Mouse (Mus musculus): ENCODE measurements at regions not wholly inside any gene's neighbourhood (a gene's known extent, or its start where the extent isn't known, plus 50 kb on each side); places are given as distances from the start of the nearest gene placed in this dataset.

DNA sequence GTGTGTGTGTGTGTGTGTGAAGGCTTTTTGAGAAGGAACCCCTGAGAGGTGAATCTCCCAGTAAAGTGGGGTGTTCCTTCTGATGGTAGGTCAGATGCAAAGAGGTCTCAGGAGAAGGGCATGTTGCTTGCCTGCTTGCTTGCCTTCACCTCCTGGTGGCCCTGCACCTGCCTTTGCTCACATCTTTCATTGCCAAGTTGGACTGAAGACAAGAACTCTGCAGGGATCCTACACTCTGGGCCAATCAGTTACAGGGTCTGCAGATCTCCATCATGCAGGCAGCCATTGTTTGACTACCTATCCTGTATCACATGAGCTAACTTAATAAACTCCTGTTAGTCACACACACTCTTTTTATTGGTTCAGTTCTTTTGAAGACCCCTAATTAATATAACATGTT lies 148.4 kb downstream of the Sox11 start:
- ATAC-seq (replicated peaks; ENCODE audit: low FRiP score, low TSS enrichment, low read depth) = no peak
- Histone ChIP-seq H3K9ac (ENCODE audit: low read length) (no peak overlapping the region), H3K4me1 (replicated peaks; ENCODE audit: control insufficient read depth, insufficient read depth, low read length) (no peaks in the 10 kb centered on the region), H3K4me2 (ENCODE audit: low read length) (no peak overlapping the region), H3K9me3 (ENCODE audit: control insufficient read depth, low read length) (no peaks in the 10 kb centered on the region), H3K4me3 (ENCODE audit: low read depth, low read length) (no peak overlapping the region), H3K27me3 (replicated peaks; ENCODE audit: control insufficient read depth, insufficient read depth, low read length) (no peaks in the 10 kb centered on the region), H3K36me3 (ENCODE audit: control insufficient read depth, insufficient read depth, low read length) (no peaks in the 10 kb centered on the region), H3K27ac (ENCODE audit: low read depth) (no peak overlapping the region)
- no peak for DNase-seq (ENCODE audit: low spot score)

DNA sequence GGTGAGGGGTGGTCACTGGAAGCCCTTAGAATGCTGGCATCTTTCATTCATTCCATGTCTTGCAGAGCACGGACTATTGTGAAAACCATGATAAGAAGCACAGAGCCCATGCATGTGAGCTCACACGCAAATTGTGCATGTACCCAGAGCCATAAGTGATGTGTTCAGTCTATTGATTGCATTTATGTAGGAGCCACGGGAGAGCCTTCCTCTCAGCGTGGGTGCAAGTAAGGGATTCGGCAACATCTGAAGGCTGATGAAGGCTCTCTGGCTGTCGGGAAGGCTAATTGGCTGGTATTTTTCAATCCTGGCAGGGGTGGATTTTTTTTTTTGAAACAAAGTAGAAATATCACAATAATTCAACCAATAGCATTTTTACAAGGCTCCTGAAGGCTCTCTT lies 150.5 kb downstream of the Sox11 start:
- H3K4me2 ChIP-seq (ENCODE audit: low read length) = no peak overlapping the region
- no peaks in the 10 kb centered on the region for H3K4me1 ChIP-seq (replicated peaks; ENCODE audit: control insufficient read depth, insufficient read depth, low read length)
- H3K36me3 ChIP-seq (ENCODE audit: control insufficient read depth, insufficient read depth, low read length) = no peaks in the 10 kb centered on the region
- WGBS = 86% methylated on average over 6 of the region's 6 CpGs
- no peak overlapping the region for H3K9ac ChIP-seq (ENCODE audit: low read length)
- ATAC-seq (replicated peaks; ENCODE audit: low FRiP score, low TSS enrichment, low read depth) (no peak), DNase-seq (ENCODE audit: low spot score) (no peak)
- H3K9me3 ChIP-seq (ENCODE audit: control insufficient read depth, low read length) = no peaks in the 10 kb centered on the region
- no peaks in the 10 kb centered on the region for H3K27me3 ChIP-seq (replicated peaks; ENCODE audit: control insufficient read depth, insufficient read depth, low read length)
- no peak overlapping the region for H3K4me3 ChIP-seq (ENCODE audit: low read depth, low read length)
- H3K27ac ChIP-seq (ENCODE audit: low read depth) = no peak overlapping the region

DNA sequence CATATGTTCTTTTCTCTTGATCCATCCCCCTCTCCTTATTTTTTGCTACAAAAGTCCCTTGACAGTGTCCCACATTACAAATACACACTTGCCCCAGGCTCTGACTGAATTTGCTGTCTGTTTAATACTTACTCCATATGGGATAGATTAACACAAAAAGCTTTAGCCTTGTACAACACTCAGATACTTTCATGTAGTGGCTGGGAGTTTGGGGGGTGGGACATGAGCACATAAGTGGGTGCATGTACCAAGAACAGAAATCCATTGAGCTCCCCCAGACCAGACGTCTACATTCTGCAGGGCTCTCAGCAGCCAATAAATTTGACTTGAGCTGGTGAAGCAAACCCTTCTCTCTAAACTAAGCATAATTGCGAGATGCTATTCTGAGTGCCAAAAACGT lies 154.9 kb downstream of the Sox11 start:
- Histone ChIP-seq H3K36me3 (ENCODE audit: control insufficient read depth, insufficient read depth, low read length) (no peaks in the 10 kb centered on the region), H3K9ac (ENCODE audit: low read length) (no peak overlapping the region), H3K4me3 (ENCODE audit: low read depth, low read length) (no peak overlapping the region), H3K4me1 (replicated peaks; ENCODE audit: control insufficient read depth, insufficient read depth, low read length) (peaks cover 10% of the 10 kb centered on the region), H3K4me2 (ENCODE audit: low read length) (no peak overlapping the region), H3K9me3 (ENCODE audit: control insufficient read depth, low read length) (no peaks in the 10 kb centered on the region), H3K27me3 (replicated peaks; ENCODE audit: control insufficient read depth, insufficient read depth, low read length) (no peaks in the 10 kb centered on the region), H3K27ac (ENCODE audit: low read depth) (no peak overlapping the region)
- WGBS = 36% methylated on average over 3 of the region's 3 CpGs
- DNase-seq (ENCODE audit: low spot score) = no peak
- no peak for ATAC-seq (replicated peaks; ENCODE audit: low FRiP score, low TSS enrichment, low read depth)

DNA sequence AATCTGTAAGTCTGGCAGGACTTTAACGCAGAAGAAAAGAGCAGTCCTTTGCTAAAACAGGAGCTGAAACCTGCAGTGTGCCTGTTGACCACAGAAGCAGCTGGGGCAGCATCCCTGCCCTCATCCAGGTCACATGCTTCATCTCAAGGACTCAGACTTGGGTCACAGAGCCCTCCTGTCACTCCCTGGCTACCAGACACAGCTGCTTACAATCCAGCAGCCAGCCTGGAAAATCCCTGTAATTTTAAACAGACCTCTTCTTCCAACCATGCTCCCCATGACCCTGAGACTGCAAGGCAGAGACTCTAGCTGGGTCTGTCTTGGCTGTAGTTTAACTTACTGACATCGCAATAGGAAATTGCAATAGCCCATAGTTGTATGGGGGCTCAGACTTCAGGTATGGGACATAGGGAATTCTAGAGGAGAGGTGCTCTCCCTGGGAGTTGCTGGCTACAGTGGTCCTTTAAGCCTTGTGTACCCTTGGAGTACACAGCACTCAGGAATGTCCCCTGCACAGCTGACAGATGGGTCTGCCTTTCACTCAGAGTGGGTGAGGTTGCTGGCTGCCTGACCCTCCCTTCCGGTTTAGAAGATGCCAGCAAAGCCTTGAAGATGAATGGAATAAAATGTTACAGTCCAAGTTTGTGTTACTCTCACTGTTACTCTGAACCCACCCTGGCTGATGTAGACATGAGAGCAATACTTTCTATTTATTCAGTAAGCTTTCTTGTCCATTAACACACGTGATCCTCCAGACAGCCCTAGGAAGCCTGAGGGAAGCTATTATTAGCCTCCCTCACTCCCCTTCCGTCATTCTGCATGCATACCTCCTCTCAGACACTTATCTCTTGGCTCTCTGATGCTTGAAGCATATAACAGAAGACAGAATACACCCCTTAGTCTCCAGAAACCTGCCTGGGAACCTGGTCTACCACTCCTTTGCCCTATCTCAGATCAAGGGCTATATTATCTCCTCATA lies 159.7 kb downstream of the Sox11 start:
- no peak overlapping the region for H3K9ac ChIP-seq (ENCODE audit: low read length)
- peaks cover 14% of the 10 kb centered on the region for H3K4me1 ChIP-seq (replicated peaks; ENCODE audit: control insufficient read depth, insufficient read depth, low read length)
- 0 out of 2 replicates have a peak overlapping the region, but pooled peaks have one; percentile 27 for H3K27ac ChIP-seq (ENCODE audit: low read depth)
- H3K9me3 ChIP-seq (ENCODE audit: control insufficient read depth, low read length) = 0 out of 2 replicates have a peak, but pooled peaks cover 3% of the 10 kb centered on the region
- ATAC-seq (replicated peaks; ENCODE audit: low FRiP score, low TSS enrichment, low read depth) (no peak), DNase-seq (ENCODE audit: low spot score) (no peak)
- 22% methylated on average over 5 of the region's 5 CpGs for WGBS
- no peaks in the 10 kb centered on the region for H3K27me3 ChIP-seq (replicated peaks; ENCODE audit: control insufficient read depth, insufficient read depth, low read length)
- no peak overlapping the region for H3K4me3 ChIP-seq (ENCODE audit: low read depth, low read length)
- 0 out of 2 replicates have a peak overlapping the region, but pooled peaks have one; percentile 11 for H3K4me2 ChIP-seq (ENCODE audit: low read length)
- no peaks in the 10 kb centered on the region for H3K36me3 ChIP-seq (ENCODE audit: control insufficient read depth, insufficient read depth, low read length)

DNA sequence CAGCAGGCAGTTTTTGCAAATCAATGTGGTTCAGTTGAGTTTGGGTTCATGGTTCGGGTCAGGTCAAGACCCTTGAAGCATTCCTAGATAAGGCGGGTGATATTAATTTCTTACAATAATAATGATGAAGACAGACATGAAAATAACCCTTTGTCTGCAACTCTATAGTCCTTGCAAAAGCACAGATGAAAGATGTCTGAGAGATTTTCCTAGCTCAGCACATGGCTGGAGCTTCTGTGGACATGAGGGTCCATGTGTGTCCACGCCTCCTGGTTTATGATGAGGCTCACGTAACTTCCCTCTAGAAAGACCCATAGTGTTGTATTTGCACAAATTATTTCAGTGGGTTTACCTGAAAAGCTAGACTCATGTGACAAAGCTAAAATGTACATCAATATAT lies 168.8 kb downstream of the Sox11 start:
- Histone ChIP-seq H3K9me3 (ENCODE audit: control insufficient read depth, low read length) (0 out of 2 replicates have a peak, but pooled peaks cover 3% of the 10 kb centered on the region), H3K4me2 (ENCODE audit: low read length) (no peak overlapping the region), H3K4me3 (ENCODE audit: low read depth, low read length) (no peak overlapping the region)

DNA sequence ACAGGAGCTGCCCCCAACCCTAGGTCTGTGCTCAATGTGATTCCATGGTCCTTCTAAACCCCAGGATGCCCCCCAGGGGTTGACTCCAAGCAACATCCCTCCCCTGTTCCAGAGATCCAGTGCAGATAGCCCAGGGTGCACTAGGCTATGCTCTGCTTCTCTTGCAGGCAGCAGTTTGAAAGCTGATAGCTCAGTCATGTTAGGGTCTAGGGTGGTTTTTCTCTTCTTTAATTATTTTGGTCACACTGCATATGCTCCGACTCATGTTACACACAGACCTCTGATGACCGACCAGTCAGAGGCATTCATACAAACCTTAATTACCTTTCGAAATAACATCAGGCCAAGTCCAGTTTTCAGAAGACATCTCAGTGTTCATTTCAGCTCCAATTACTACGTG lies 169.2 kb downstream of the Sox11 start:
- DNase-seq (ENCODE audit: low spot score) = no peak
- H3K36me3 ChIP-seq (ENCODE audit: control insufficient read depth, insufficient read depth, low read length) = no peaks in the 10 kb centered on the region
- whole genome bisulfite sequencing = 85% methylated on average over 4 of the region's 4 CpGs
- H3K27ac ChIP-seq (ENCODE audit: low read depth) = no peak overlapping the region
- ATAC-seq (replicated peaks; ENCODE audit: low FRiP score, low TSS enrichment, low read depth) = no peak
- no peaks in the 10 kb centered on the region for H3K4me1 ChIP-seq (replicated peaks; ENCODE audit: control insufficient read depth, insufficient read depth, low read length)
- no peak overlapping the region for H3K9ac ChIP-seq (ENCODE audit: low read length)
- no peak overlapping the region for H3K4me2 ChIP-seq (ENCODE audit: low read length)
- no peak overlapping the region for H3K4me3 ChIP-seq (ENCODE audit: low read depth, low read length)
- 0 out of 2 replicates have a peak, but pooled peaks cover 3% of the 10 kb centered on the region for H3K9me3 ChIP-seq (ENCODE audit: control insufficient read depth, low read length)
- no peaks in the 10 kb centered on the region for H3K27me3 ChIP-seq (replicated peaks; ENCODE audit: control insufficient read depth, insufficient read depth, low read length)

More for the DNA sequence above, 168.8 kb downstream of the Sox11 start:
- DNase-seq (ENCODE audit: low spot score) = no peak
- Histone ChIP-seq H3K27me3 (replicated peaks; ENCODE audit: control insufficient read depth, insufficient read depth, low read length) (no peaks in the 10 kb centered on the region), H3K4me1 (replicated peaks; ENCODE audit: control insufficient read depth, insufficient read depth, low read length) (no peaks in the 10 kb centered on the region), H3K27ac (ENCODE audit: low read depth) (no peak overlapping the region), H3K36me3 (ENCODE audit: control insufficient read depth, insufficient read depth, low read length) (no peaks in the 10 kb centered on the region), H3K9ac (ENCODE audit: low read length) (no peak overlapping the region)
- ATAC-seq (replicated peaks; ENCODE audit: low FRiP score, low TSS enrichment, low read depth) = no peak
- 90% methylated on average over 4 of the region's 4 CpGs for WGBS

DNA sequence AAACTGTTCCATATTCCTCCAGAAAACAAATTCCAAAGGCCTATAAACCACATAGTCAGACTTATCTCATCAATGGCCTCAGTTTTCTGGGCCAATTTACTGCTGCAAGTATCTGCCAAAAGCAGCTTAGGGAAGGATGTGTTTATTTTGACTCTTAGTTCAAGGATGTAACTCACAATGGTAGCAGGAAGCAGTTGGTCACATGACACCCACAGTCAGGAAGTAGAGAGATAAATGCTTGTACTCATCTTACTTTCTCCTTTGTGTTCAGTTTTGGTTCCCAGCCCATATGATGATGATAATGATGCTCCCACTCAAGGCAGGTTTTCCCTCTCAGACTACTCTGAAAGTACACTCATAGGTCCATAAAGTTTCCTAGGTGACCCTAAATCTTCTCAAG lies 170.8 kb downstream of the Sox11 start:
- H3K9me3 ChIP-seq (ENCODE audit: control insufficient read depth, low read length) = no peaks in the 10 kb centered on the region
- no peak overlapping the region for H3K27ac ChIP-seq (ENCODE audit: low read depth)
- no peak for ATAC-seq (replicated peaks; ENCODE audit: low FRiP score, low TSS enrichment, low read depth)
- no peak overlapping the region for H3K4me2 ChIP-seq (ENCODE audit: low read length)
- no peaks in the 10 kb centered on the region for H3K27me3 ChIP-seq (replicated peaks; ENCODE audit: control insufficient read depth, insufficient read depth, low read length)
- no peak overlapping the region for H3K4me3 ChIP-seq (ENCODE audit: low read depth, low read length)
- H3K9ac ChIP-seq (ENCODE audit: low read length) = no peak overlapping the region
- H3K36me3 ChIP-seq (ENCODE audit: control insufficient read depth, insufficient read depth, low read length) = no peaks in the 10 kb centered on the region
- no peak for DNase-seq (ENCODE audit: low spot score)
- no peaks in the 10 kb centered on the region for H3K4me1 ChIP-seq (replicated peaks; ENCODE audit: control insufficient read depth, insufficient read depth, low read length)

DNA sequence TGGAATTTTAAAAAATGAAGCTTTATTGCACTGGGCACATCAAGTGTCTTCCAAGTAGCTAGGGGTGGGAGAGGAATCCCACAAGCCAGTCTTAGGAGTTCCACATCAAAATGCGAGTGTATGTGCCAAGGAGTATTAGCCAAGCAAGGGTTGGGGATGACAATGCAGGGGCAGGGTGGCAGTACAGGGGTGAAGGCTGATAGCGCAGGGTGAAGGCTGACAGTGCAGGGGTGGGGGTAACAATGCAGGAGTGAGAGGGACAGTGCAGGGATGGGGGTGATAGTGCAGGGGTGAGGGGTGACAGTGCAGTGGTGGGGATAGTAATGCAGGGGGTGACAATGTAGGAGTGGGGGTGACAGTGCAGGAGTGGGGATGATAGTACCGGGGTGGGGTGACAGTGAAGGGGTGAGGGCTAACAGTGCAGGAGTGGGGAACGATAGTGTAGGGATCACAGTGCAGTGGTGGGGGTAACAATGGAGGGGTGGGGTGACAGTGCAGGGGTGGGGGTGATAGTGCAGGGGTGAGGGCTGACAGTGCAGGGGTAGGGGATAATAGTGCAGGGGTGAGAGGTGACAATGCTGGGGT lies 177.4 kb downstream of the Sox11 start:
- Histone ChIP-seq H3K9ac (ENCODE audit: low read length) (no peak overlapping the region), H3K36me3 (ENCODE audit: control insufficient read depth, insufficient read depth, low read length) (no peaks in the 10 kb centered on the region), H3K4me3 (ENCODE audit: low read depth, low read length) (no peak overlapping the region), H3K27ac (ENCODE audit: low read depth) (no peak overlapping the region), H3K4me1 (replicated peaks; ENCODE audit: control insufficient read depth, insufficient read depth, low read length) (no peaks in the 10 kb centered on the region), H3K9me3 (ENCODE audit: control insufficient read depth, low read length) (no peaks in the 10 kb centered on the region), H3K27me3 (replicated peaks; ENCODE audit: control insufficient read depth, insufficient read depth, low read length) (no peaks in the 10 kb centered on the region), H3K4me2 (ENCODE audit: low read length) (no peak overlapping the region)
- 89% methylated on average over 4 of the region's 4 CpGs for whole genome bisulfite sequencing
- DNase-seq (ENCODE audit: low spot score) (no peak), ATAC-seq (replicated peaks; ENCODE audit: low FRiP score, low TSS enrichment, low read depth) (no peak)
